ENCODE assay signal across 14 mouse cellular contexts in genomic region chr15:56975446-56976433, GRCm38 (mm10).
A peak's percentile ranks its signal among the peaks of the same experiment; 100 is the strongest.
DNase-seq lines count a peak whose midpoint lies in the region; ATAC-seq and TF ChIP-seq lines count a peak whose summit lies in the region.
"Had no signal": no experiment of that assay in that cellular context is flagged by ENCODE, and none has a peak within 500 bp of the region (broad histone marks: within the 10 kb centered on the region; RNA-seq: fewer than 3 reads in every experiment).

No protein-coding gene starts in this region.

- CTCF ChIA-PET in Patski (lab: Charles Lee) = interaction anchor here (0.9 to 1.7 kb wide), 3 partner anchors 22 to 255 kb away, joined by 3 to 5 read pairs (median 3); no protein-coding TSS in a partner anchor

- DNase-seq in hindbrain, postnatal 0 days (ENCODE audit: low spot score) = no peak
- peak; percentile 56 for DNase-seq in 3T3-L1 (ENCODE audit: low read depth, low spot score)
- DNase-seq in Patski (ENCODE audit: low read depth, low spot score) = peak; percentile 93
- no peak for DNase-seq in left cerebral cortex, postnatal 36 days (ENCODE audit: low spot score in 2 of 2)
- DNase-seq: adrenal gland, postnatal 36 days; cerebellum, postnatal 14 days; gastrocnemius, postnatal 14 days; kidney, postnatal 10 days; right cerebral cortex, postnatal 14 days had no signal

- H3K4me3 ChIP-seq in hindbrain, embryonic 16.5 days (ENCODE audit: low read length) = no peak overlapping the region
- H3K4me3 ChIP-seq in hindbrain, postnatal 0 days (ENCODE audit: low read length) = no peak overlapping the region
- H3K4me3 ChIP-seq in forebrain, embryonic 15.5 days = no peak overlapping the region

- H3K9ac ChIP-seq in hindbrain, embryonic 16.5 days (ENCODE audit: low read depth, low read length) = no peak overlapping the region
- H3K9ac ChIP-seq in hindbrain, postnatal 0 days (replicated peaks; ENCODE audit: low read length) = no peak overlapping the region
- no peak overlapping the region for H3K9ac ChIP-seq in forebrain, embryonic 15.5 days (replicated peaks)

- TF ChIP-seq CTCF in hindbrain, postnatal 0 days (IDR thresholded peaks at IDR 0.05; ENCODE audit: low read depth) = no peak
- no peak for TF ChIP-seq CTCF in Patski (IDR thresholded peaks at IDR 0.05)

- H3K36me3 ChIP-seq in hindbrain, embryonic 16.5 days (ENCODE audit: control insufficient read depth, insufficient read depth, low read length) = no peaks in the 10 kb centered on the region
- no peaks in the 10 kb centered on the region for H3K36me3 ChIP-seq in hindbrain, postnatal 0 days (ENCODE audit: insufficient read depth, low read length)
- H3K36me3 ChIP-seq in forebrain, embryonic 15.5 days = no peaks in the 10 kb centered on the region
- H3K36me3 ChIP-seq: G1E had no signal

- no peak overlapping the region for H3K4me2 ChIP-seq in hindbrain, embryonic 16.5 days (ENCODE audit: low read length)
- no peak overlapping the region for H3K4me2 ChIP-seq in hindbrain, postnatal 0 days (ENCODE audit: low read depth, low read length)
- H3K4me2 ChIP-seq in forebrain, embryonic 15.5 days (replicated peaks) = no peak overlapping the region
- H3K4me2 ChIP-seq: heart, embryonic 11.5 days had no signal

- in situ Hi-C loops in Patski (cut with MboI; ENCODE audit: low pct_unique_long_range_greater_than_20kb) = loop anchor here (5.0 to 10.0 kb wide), 3 partner anchors 133 to 633 kb away; no protein-coding TSS in a partner anchor

- no peaks in the 10 kb centered on the region for H3K9me3 ChIP-seq in hindbrain, embryonic 16.5 days (ENCODE audit: control insufficient read depth, low read length)
- no peaks in the 10 kb centered on the region for H3K9me3 ChIP-seq in hindbrain, postnatal 0 days (ENCODE audit: low read length)
- no peaks in the 10 kb centered on the region for H3K9me3 ChIP-seq in forebrain, embryonic 15.5 days
- H3K9me3 ChIP-seq: G1E had no signal

- intact Hi-C loops in left cerebral cortex, postnatal 36 days (cut with DNase I) = no loop called here

- POLR2A ChIA-PET in Patski (lab: Charles Lee) = no interaction called here

- no peaks in the 10 kb centered on the region for H3K4me1 ChIP-seq in hindbrain, embryonic 16.5 days (ENCODE audit: control insufficient read depth, insufficient read depth, low read depth, low read length)
- no peaks in the 10 kb centered on the region for H3K4me1 ChIP-seq in hindbrain, postnatal 0 days (ENCODE audit: insufficient read depth, low read length)
- H3K4me1 ChIP-seq in forebrain, embryonic 15.5 days = peaks cover 3% of the 10 kb centered on the region; the same call in 1 of the 2 replicates

- no peak overlapping the region for H3K27ac ChIP-seq in hindbrain, embryonic 16.5 days (ENCODE audit: low read depth, low read length)
- no peak overlapping the region for H3K27ac ChIP-seq in hindbrain, postnatal 0 days
- H3K27ac ChIP-seq in forebrain, embryonic 15.5 days (replicated peaks) = no peak overlapping the region

- 54% methylated on average over 4 of the region's 4 CpGs for WGBS in hindbrain, embryonic 16.5 days
- WGBS in hindbrain, postnatal 0 days = 45% methylated on average over 4 of the region's 4 CpGs
- 11% methylated on average over 4 of the region's 4 CpGs for WGBS in forebrain, embryonic 15.5 days

- peak; percentile 52; the same call in 1 of the 2 replicates for ATAC-seq in hindbrain, embryonic 16.5 days
- ATAC-seq in hindbrain, postnatal 0 days = no peak
- peak; percentile 98 for ATAC-seq in Patski
- peak; percentile 61 for ATAC-seq in forebrain, embryonic 15.5 days (replicated peaks)
- no peak for ATAC-seq in megakaryocyte, adult 5-6 weeks (ENCODE audit: poor library complexity, severe bottlenecking)

- H3K27me3 ChIP-seq in hindbrain, embryonic 16.5 days (replicated peaks; ENCODE audit: control insufficient read depth, insufficient read depth, low read length) = no peaks in the 10 kb centered on the region
- no peaks in the 10 kb centered on the region for H3K27me3 ChIP-seq in hindbrain, postnatal 0 days (ENCODE audit: insufficient read depth, low read length)
- no peaks in the 10 kb centered on the region for H3K27me3 ChIP-seq in Patski
- H3K27me3 ChIP-seq in forebrain, embryonic 15.5 days = no peaks in the 10 kb centered on the region

Comparison
In these comparisons a context has a peak if more than half of its experiments do, and no peak if none do; other contexts are left out.
1. ATAC-seq: peak in hindbrain, embryonic 16.5 days (single experiment), Patski (single experiment) and forebrain, embryonic 15.5 days (single experiment); none in hindbrain, postnatal 0 days (single experiment) and megakaryocyte, adult 5-6 weeks (single experiment).
2. DNase-seq: peak in 3T3-L1 (single experiment) and Patski (single experiment); none in hindbrain, postnatal 0 days (single experiment) and left cerebral cortex, postnatal 36 days (0 of 2).